ENCODE assay signal across 9 mouse cellular contexts in genomic region chrX:167381583-167382046, GRCm38 (mm10). TPM values are rescaled to one million over a fixed set of nuclear protein-coding genes. Genes with fewer than 3 reads are reported as not detected.
A peak's percentile ranks its signal among the peaks of the same experiment; 100 is the strongest.
DNase-seq lines count a peak whose midpoint lies in the region; ATAC-seq and TF ChIP-seq lines count a peak whose summit lies in the region.
"Had no signal": no experiment of that assay in that cellular context is flagged by ENCODE, and none has a peak within 500 bp of the region (broad histone marks: within the 10 kb centered on the region; RNA-seq: fewer than 3 reads in every experiment).

No protein-coding gene starts in this region.

- H3K9me3 ChIP-seq in embryonic facial prominence, embryonic 13.5 days = no peaks in the 10 kb centered on the region
- H3K9me3 ChIP-seq in lung, embryonic 14.5 days (ENCODE audit: low read depth, low read length) = no peaks in the 10 kb centered on the region
- H3K9me3 ChIP-seq in stomach, embryonic 14.5 days (ENCODE audit: control insufficient read depth, low read depth, low read length) = no peaks in the 10 kb centered on the region

- H3K4me1 ChIP-seq in embryonic facial prominence, embryonic 13.5 days = no peaks in the 10 kb centered on the region
- no peaks in the 10 kb centered on the region for H3K4me1 ChIP-seq in lung, embryonic 14.5 days (ENCODE audit: insufficient read depth)
- no peaks in the 10 kb centered on the region for H3K4me1 ChIP-seq in stomach, embryonic 14.5 days (ENCODE audit: control insufficient read depth, insufficient read depth, low read length)

- peak overlapping the region; percentile 69 for H3K4me2 ChIP-seq in embryonic facial prominence, embryonic 13.5 days
- peak overlapping the region; percentile 72 for H3K4me2 ChIP-seq in lung, embryonic 14.5 days
- peak overlapping the region; percentile 66 for H3K4me2 ChIP-seq in stomach, embryonic 14.5 days (replicated peaks; ENCODE audit: low read depth, low read length)

- 20% methylated on average over 18 of the region's 18 CpGs for WGBS in embryonic facial prominence, embryonic 13.5 days
- WGBS in lung, embryonic 14.5 days = 13% methylated on average over 18 of the region's 18 CpGs
- 21% methylated on average over 18 of the region's 18 CpGs for WGBS in stomach, embryonic 14.5 days

- H3K27me3 ChIP-seq in embryonic facial prominence, embryonic 13.5 days = peaks cover 61% of the 10 kb centered on the region
- H3K27me3 ChIP-seq in lung, embryonic 14.5 days (ENCODE audit: insufficient read depth, low read length) = no peaks in the 10 kb centered on the region
- no peaks in the 10 kb centered on the region for H3K27me3 ChIP-seq in stomach, embryonic 14.5 days (ENCODE audit: control insufficient read depth, insufficient read depth, low read length)

- peak; percentile 35 for DNase-seq in embryo, embryonic 10 days (ENCODE audit: low spot score)
- no peak for DNase-seq in embryo, embryonic 9.5 days (ENCODE audit: extremely low spot score)
- peak; percentile 12 for DNase-seq in 416B (ENCODE audit: low read depth)
- peak; percentile 34 for DNase-seq in kidney, adult 11 months
- DNase-seq in lung, embryonic 14.5 days = peak; percentile 17
- no peak for DNase-seq in T-cell, adult 2 months (ENCODE audit: low spot score)

- no peak overlapping the region for H3K27ac ChIP-seq in embryonic facial prominence, embryonic 13.5 days
- no peak overlapping the region for H3K27ac ChIP-seq in lung, embryonic 14.5 days (ENCODE audit: low read depth)
- H3K27ac ChIP-seq in stomach, embryonic 14.5 days (ENCODE audit: low read length) = no peak overlapping the region

- H3K4me3 ChIP-seq in embryonic facial prominence, embryonic 13.5 days = peak overlapping the region; percentile 57
- peak overlapping the region; percentile 56 for H3K4me3 ChIP-seq in lung, embryonic 14.5 days (ENCODE audit: low read depth, low read length)
- H3K4me3 ChIP-seq in stomach, embryonic 14.5 days (ENCODE audit: low read depth, low read length) = peak overlapping the region; percentile 48

- no peak for TF ChIP-seq CTCF in lung, embryonic 14.5 days (IDR thresholded peaks at IDR 0.05; ENCODE audit: low read depth)

- peak overlapping the region; percentile 73 for H3K9ac ChIP-seq in embryonic facial prominence, embryonic 13.5 days
- H3K9ac ChIP-seq in lung, embryonic 14.5 days = peak overlapping the region; percentile 60
- peak overlapping the region; percentile 43; the same call in 1 of the 2 replicates for H3K9ac ChIP-seq in stomach, embryonic 14.5 days (replicated peaks; ENCODE audit: low read depth, low read length)

- no peaks in the 10 kb centered on the region for H3K36me3 ChIP-seq in embryonic facial prominence, embryonic 13.5 days
- H3K36me3 ChIP-seq in lung, embryonic 14.5 days (ENCODE audit: insufficient read depth) = no peaks in the 10 kb centered on the region
- H3K36me3 ChIP-seq in stomach, embryonic 14.5 days (ENCODE audit: control insufficient read depth, insufficient read depth, low read length) = no peaks in the 10 kb centered on the region

- 0 out of 2 replicates have a peak, but pooled peaks have one; percentile 32 for ATAC-seq in embryonic facial prominence, embryonic 13.5 days (ENCODE audit: insufficient number of reproducible peaks, insufficient read depth, low FRiP score, low TSS enrichment, low read depth)
- no peak; the same call in 1 of the 2 replicates for ATAC-seq in lung, embryonic 14.5 days (ENCODE audit: insufficient read depth)
- peak; percentile 20; the same call in 1 of the 2 replicates for ATAC-seq in stomach, embryonic 14.5 days (ENCODE audit: insufficient number of reproducible peaks, insufficient read depth, low FRiP score, low read depth)

RNA-seq across cellular contexts. Expression of gene Prps2, which starts 0.9 kb away (rescaled TPM):
- 17.7 and 18.6 TPM in 2 replicates for polyA plus RNA-seq in embryonic facial prominence, embryonic 13.5 days (2015; fragmentation: Nextera tagmentation; extraction: Ambion mirVana)
- 27.9 and 31.8 TPM in 2 replicates for polyA plus RNA-seq in lung, embryonic 14.5 days (2014; fragmentation: Nextera tagmentation; extraction: Ambion mirVana)
- polyA plus RNA-seq in stomach, embryonic 14.5 days (2014; fragmentation: Nextera tagmentation; extraction: Ambion mirVana) = 28.6 and 31.0 TPM in 2 replicates

RNA-seq across cellular contexts. Expression of gene Tlr7, which starts 51.3 kb away (rescaled TPM):
- polyA plus RNA-seq in embryonic facial prominence, embryonic 13.5 days (2015; fragmentation: Nextera tagmentation; extraction: Ambion mirVana) = 0.30 and 0.60 TPM in 2 replicates
- polyA plus RNA-seq in lung, embryonic 14.5 days (2014; fragmentation: Nextera tagmentation; extraction: Ambion mirVana) = 0.59 and 0.62 TPM in 2 replicates
- polyA plus RNA-seq in stomach, embryonic 14.5 days (2014; fragmentation: Nextera tagmentation; extraction: Ambion mirVana) = 0.88 and 0.97 TPM in 2 replicates
- polyA plus RNA-seq: Patski had no signal

Comparison
In these comparisons a context has a peak if more than half of its experiments do, and no peak if none do; other contexts are left out.
1. DNase-seq: peak in embryo, embryonic 10 days (single experiment), 416B (single experiment), kidney, adult 11 months (single experiment) and lung, embryonic 14.5 days (single experiment); none in embryo, embryonic 9.5 days (single experiment) and T-cell, adult 2 months (single experiment).
2. Peak in every context shown above with its lines, with median percentiles within 50 percentile points of each other: H3K4me2 ChIP-seq, H3K4me3 ChIP-seq and H3K9ac ChIP-seq.